Mouse (Mus musculus) CH12.LX (cell line): ENCODE data around the gene Magi2.
"Not testable (repeated sequence)": the region's sequence is repeated elsewhere in the genome, so short reads cannot be mapped to it uniquely, and the experiment has no call there.

Experiments used
- EP300 ChIP-seq: IDR thresholded peaks from 2 replicates; pipeline ENCODE4 v1.6.1; 2011; ENCODE audit warnings: low read length, improper control_type of control experiment
- JUND ChIP-seq: conservative IDR thresholded peaks from 2 replicates; pipeline ENCODE4 v1.6.1; 2011; ENCODE audit warnings: low read depth, low read length, improper control_type of control experiment
- ZNF384 ChIP-seq: IDR thresholded peaks from 2 replicates; pipeline ENCODE4 v1.6.1; 2012; ENCODE audit warnings: low read depth, low read length, improper control_type of control experiment, inconsistent platforms

GRCm38 (mm10) chr5:19404268-19404667 lies 177.4 kb downstream of the Magi2 start:
- TF ChIP-seq ZNF384, JUND, EP300: not testable (repeated sequence)
